Mouse (Mus musculus) cortical plate, adult 2 months (tissue): ENCODE measurements around the gene Kcna6.

Experiments
- CTCF ChIP-seq: fragments of 200-500 bp; IDR thresholded peaks from 2 replicates; pipeline ENCODE4 v1.5.1; 2011; ENCODE audit warnings: mild to moderate bottlenecking, control low read depth, low read length; ENCODE audit not compliant: insufficient read depth; ENCODE audit errors: extremely low read depth
- POLR2A ChIP-seq: fragments of 200-500 bp; IDR thresholded peaks from 2 replicates; pipeline ENCODE4 v1.6.1; 2011; ENCODE audit warnings: mild to moderate bottlenecking, low read length, control low read depth; ENCODE audit not compliant: insufficient read depth; ENCODE audit errors: extremely low read depth

DNA sequence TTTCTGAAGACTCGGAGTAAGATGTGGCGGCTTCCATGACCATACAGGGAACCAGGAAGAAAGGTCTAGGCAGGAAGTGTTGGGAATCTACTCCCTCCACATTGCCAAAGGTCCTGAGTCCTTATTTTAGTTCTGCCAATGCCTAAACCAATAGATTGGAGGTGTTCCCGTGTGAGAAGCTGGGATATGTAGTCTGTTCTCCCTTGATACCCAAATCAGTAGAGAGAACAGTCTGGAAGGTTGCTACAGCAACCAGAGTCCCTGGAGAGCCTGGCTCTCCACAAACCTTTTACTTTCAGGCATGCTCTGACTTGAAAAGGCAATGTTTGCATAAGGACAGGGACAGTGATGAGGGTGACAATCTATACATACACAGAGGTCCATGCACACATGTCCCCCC, 4.7 kb downstream of the Kcna6 start:
- TF ChIP-seq CTCF (no peak), POLR2A (no peak)
